Mouse (Mus musculus) olfactory bulb, adult 2 months (tissue): ENCODE data around the gene Slc2a5.

ENCODE experiments used
- CTCF ChIP-seq: fragments of 200-500 bp; IDR thresholded peaks from 2 replicates; pipeline ENCODE4 v1.5.1; 2012; ENCODE audit warnings: low read depth, mild to moderate bottlenecking, low read length, moderate library complexity; ENCODE audit not compliant: insufficient read depth
- POLR2A ChIP-seq: fragments of 200-500 bp; IDR thresholded peaks from 2 replicates; pipeline ENCODE4 v1.6.1; 2012; ENCODE audit warnings: mild to moderate bottlenecking, low read depth, low read length, moderate library complexity; ENCODE audit not compliant: insufficient read depth

DNA sequence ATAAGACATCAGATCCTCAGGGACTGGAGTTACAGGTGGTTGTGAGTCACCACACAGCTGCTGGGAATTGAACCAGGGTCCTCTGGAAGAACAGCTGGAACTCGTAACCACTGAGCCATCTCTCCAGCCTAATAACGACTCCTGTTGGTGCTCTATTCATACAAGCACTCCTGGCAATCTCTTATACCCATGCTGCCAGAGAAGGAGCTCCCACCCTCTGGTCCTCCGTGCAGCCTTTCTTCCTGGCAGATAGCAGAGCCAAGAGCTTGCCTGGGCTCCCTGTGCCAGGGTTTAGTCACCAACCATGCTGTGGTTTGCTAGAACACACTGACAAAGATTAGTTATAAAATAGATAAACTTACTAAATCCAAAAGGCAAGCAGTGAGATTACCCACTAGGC is 9.4 kb upstream of the Slc2a5 start:
- no peak for TF ChIP-seq CTCF
- TF ChIP-seq POLR2A, result no peak
